Mouse (Mus musculus) spleen, adult 2 months (tissue): ENCODE results near the gene Slc23a2.

Source experiments
- CTCF ChIP-seq: fragments of 200-500 bp; IDR thresholded peaks from 2 replicates; pipeline ENCODE4 v1.5.1; 2011; ENCODE audit warnings: mild to moderate bottlenecking, inconsistent platforms; ENCODE audit not compliant: insufficient read depth, insufficient read length, insufficient replicate concordance; ENCODE audit errors: extremely low read depth
- POLR2A ChIP-seq: fragments of 200-500 bp; IDR thresholded peaks from 2 replicates; pipeline ENCODE4 v1.6.1; 2011; ENCODE audit warnings: low read depth, low read length, inconsistent platforms

DNA sequence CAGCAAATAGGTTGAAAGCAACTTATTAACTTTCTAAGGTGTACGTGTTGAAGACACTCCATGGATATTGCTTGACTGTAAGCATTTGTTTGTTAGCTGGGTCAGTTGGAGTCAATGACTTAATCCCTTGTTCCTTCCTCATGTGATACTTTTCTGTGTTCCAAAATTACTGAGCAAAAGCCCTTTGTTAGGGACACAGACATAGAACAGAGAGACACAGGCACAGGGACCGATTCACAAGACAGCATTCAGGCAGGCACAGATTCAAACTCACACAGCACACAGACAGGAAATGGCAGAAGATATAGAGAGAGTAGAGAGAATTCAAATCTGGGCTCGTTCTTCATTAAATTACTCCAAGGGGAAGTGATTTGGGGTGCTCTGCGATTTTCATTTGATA, 97.5 kb downstream of the Slc23a2 start:
- TF ChIP-seq CTCF (no peak), POLR2A (no peak)
